Mouse (Mus musculus) limb, embryonic 11.5 days (tissue): ENCODE results near the gene Spsb3. TPM values are rescaled to one million over a fixed set of nuclear protein-coding genes. Genes with fewer than 3 reads are reported as not detected.

Experiments
- ATAC-seq: fragments of 200-750 bp; cut with Nextera tagmentation; 2 replicates; pipeline ENCODE4 v1.8.0; 2017; ENCODE audit warnings: low read depth; ENCODE audit not compliant: insufficient number of reproducible peaks, low FRiP score, low TSS enrichment
- DNase-seq: peaks from one replicate; pipeline ENCODE4 v3.0.0-alpha.2; 2015; ENCODE audit warnings: low spot score
- H3K27ac ChIP-seq: fragments of 300-500 bp; sonication (generic); replicated peaks from 2 replicates; pipeline ENCODE4 v1.5.1; 2014; ENCODE audit warnings: low read depth, mild to moderate bottlenecking, low read length
- H3K27me3 ChIP-seq: fragments of 300-500 bp; sonication (generic); 2 replicates; pipeline ENCODE4 v1.6.1; 2014; ENCODE audit warnings: mild to moderate bottlenecking, low read length, mixed read lengths; ENCODE audit not compliant: control insufficient read depth, insufficient read depth
- H3K36me3 ChIP-seq: fragments of 300-500 bp; sonication (generic); 2 replicates; pipeline ENCODE4 v1.6.1; 2014; ENCODE audit warnings: mild to moderate bottlenecking, low read length, moderate library complexity, mixed read lengths; ENCODE audit not compliant: control insufficient read depth, insufficient read depth
- H3K4me1 ChIP-seq: fragments of 300-500 bp; sonication (generic); 2 replicates; pipeline ENCODE4 v1.6.1; 2014; ENCODE audit warnings: low read length, mixed read lengths; ENCODE audit not compliant: control insufficient read depth, insufficient read depth
- H3K4me2 ChIP-seq: fragments of 300-500 bp; sonication (generic); 2 replicates; pipeline ENCODE4 v1.6.1; 2014; ENCODE audit warnings: low read depth, mild to moderate bottlenecking, moderate library complexity; ENCODE audit not compliant: severe bottlenecking
- H3K4me3 ChIP-seq: fragments of 300-500 bp; sonication (generic); 2 replicates; pipeline ENCODE4 v1.5.1; 2014; ENCODE audit warnings: low read depth, low read length
- H3K9ac ChIP-seq: fragments of 300-500 bp; sonication (generic); 2 replicates; pipeline ENCODE4 v1.6.1; 2014; ENCODE audit warnings: mild to moderate bottlenecking, low read length
- H3K9me3 ChIP-seq: fragments of 300-500 bp; sonication (generic); 2 replicates; pipeline ENCODE4 v1.6.1; 2016; ENCODE audit warnings: low read length; ENCODE audit not compliant: control insufficient read depth
- WGBS: fragments of 180-500 bp; shearing (Covaris S2); extraction: QIAGEN DNeasy Blood & Tissue Kit; methylation state at CpG from one replicate; pipeline ENCODE4 v1.1.7; 2014; 5-methylcytosine and 5-hydroxymethylcytosine counted together
- polyA plus RNA-seq: library from polyadenylated mRNA; unstranded; fragments of >200 nt; fragmentation: Nextera tagmentation; extraction: Ambion mirVana; gene quantifications from 2 replicates; pipeline ENCODE4 v1.2.1, GENCODE M21; 2014

Spsb3 gene
- polyA plus RNA-seq, 1 experiment from 2014 or later = 42.1 TPM

DNA sequence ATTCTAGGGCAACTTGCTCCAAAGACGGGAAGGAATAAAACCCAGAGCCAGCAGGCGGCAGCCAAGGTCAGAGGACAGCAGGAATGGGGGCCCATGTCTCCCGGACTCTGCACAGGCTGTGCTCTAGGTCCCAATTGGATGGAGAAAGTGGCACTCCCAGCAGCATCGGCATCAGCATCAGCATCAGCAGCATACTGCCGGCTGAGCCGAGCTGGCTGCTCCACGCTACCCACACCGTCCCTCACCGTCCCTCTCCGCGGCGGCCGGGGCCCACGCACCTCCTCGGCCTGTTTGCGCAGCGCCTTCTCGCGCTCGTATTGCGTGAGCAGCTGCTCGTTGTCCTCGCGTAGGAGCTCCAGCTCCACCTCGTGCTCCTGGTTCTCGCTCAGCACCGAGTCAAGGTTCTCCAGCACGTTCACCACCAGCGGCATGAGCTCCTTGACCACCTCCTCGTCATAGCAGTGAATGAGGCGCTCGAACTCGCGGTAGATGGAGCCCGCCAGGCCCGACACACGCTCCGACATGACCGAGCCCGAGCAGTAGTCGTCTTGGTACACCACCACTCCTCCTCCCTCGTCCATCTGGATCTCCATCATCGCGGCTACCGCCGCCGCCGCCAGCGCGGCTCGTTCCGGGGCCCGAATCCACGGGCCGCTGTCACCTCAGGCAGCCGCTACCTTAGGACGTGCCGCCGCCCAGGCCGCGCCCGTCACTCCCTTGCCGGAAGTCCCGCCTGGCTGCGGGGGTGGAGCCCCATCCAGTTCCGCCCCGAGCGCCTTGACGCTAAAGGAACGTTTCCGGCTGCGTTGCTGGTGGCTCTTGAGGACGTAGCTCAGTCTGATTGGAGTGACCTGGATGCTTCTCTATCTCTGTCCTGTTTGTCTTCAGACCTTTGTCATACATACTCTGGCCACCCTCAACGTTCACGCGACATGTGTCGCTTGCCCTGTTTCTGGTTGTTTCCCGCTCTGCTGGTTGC, 50.1 kb downstream of the Spsb3 start, which contains the start of gene Mapk8ip3:
Mapk8ip3 (minus strand) TSS at position 719 of the 979 bp plus-strand sequence.
- Histone ChIP-seq H3K27ac (no peak within 1 kb of the TSS; the same call in 1 of the 2 replicates), H3K4me3 (peak within 1 kb of the TSS; percentile 93), H3K4me2 (peak within 1 kb of the TSS; percentile 69), H3K9me3 (no peaks in the 10 kb centered on the region), H3K9ac (peak within 1 kb of the TSS; percentile 77), H3K4me1 (peaks cover 8% of the 10 kb centered on the region), H3K36me3 (no peaks in the 10 kb centered on the region), H3K27me3 (no peaks in the 10 kb centered on the region)
- peak; percentile 94 for ATAC-seq
- under 1% methylated on average over 78 of the region's 78 CpGs for WGBS
- peak; percentile 95 for DNase-seq

GRCm38 (mm10) chr17:24937266-24937665, 50.8 kb downstream of the Spsb3 start:
- ATAC-seq = no peak; the same call in 1 of the 2 replicates
- Histone ChIP-seq H3K36me3 (no peaks in the 10 kb centered on the region), H3K4me1 (peaks cover 8% of the 10 kb centered on the region), H3K27ac (no peak overlapping the region), H3K9ac (peak overlapping the region; percentile 77), H3K27me3 (no peaks in the 10 kb centered on the region), H3K4me3 (peak overlapping the region; percentile 93), H3K4me2 (peak overlapping the region; percentile 69), H3K9me3 (no peaks in the 10 kb centered on the region)
- DNase-seq = no peak
- WGBS = 54% methylated on average over 6 of the region's 6 CpGs

Other genes starting within 250 kb of the Spsb3 start
- 59.3 and 60.4 TPM in 2 replicates for gene Slc9a3r2, start 236.3 kb upstream of the Spsb3 start, polyA plus RNA-seq
- 0.31 and 0.54 TPM in 2 replicates for gene Npw, start 228.2 kb upstream of the Spsb3 start, polyA plus RNA-seq
- 36.3 and 42.0 TPM in 2 replicates for gene Zfp598, start 217.0 kb upstream of the Spsb3 start, polyA plus RNA-seq
- 6.6 and 6.9 TPM in 2 replicates for gene Syngr3, start 196.7 kb upstream of the Spsb3 start, polyA plus RNA-seq
- 53.0 and 63.3 TPM in 2 replicates for gene Gfer, start 190.5 kb upstream of the Spsb3 start, polyA plus RNA-seq
- gene Noxo1, start 190.4 kb upstream of the Spsb3 start, polyA plus RNA-seq = 1.5 and 1.7 TPM in 2 replicates
- 120 and 121 TPM in 2 replicates for gene Tbl3, start 179.0 kb upstream of the Spsb3 start, polyA plus RNA-seq
- 0.16 TPM in 1 of 2 replicates, not detected in the other for gene Rnf151, start 168.6 kb upstream of the Spsb3 start, polyA plus RNA-seq
- gene Rps2, start 168.5 kb upstream of the Spsb3 start, polyA plus RNA-seq = 1,548 and 1,633 TPM in 2 replicates
- gene Ndufb10, start 162.2 kb upstream of the Spsb3 start, polyA plus RNA-seq = 211 and 216 TPM in 2 replicates
- not detected in 2 replicates for gene Rpl3l, start 158.8 kb upstream of the Spsb3 start, polyA plus RNA-seq
- gene Msrb1, start 150.0 kb upstream of the Spsb3 start, polyA plus RNA-seq = 24.9 and 27.0 TPM in 2 replicates
- 3.1 and 3.4 TPM in 2 replicates for gene Hs3st6, start 133.7 kb upstream of the Spsb3 start, polyA plus RNA-seq
- gene Meiob, start 82.4 kb upstream of the Spsb3 start, polyA plus RNA-seq = not detected in 2 replicates
- gene Hagh, start 46.5 kb upstream of the Spsb3 start, polyA plus RNA-seq = 27.2 and 28.8 TPM in 2 replicates
- 16.6 and 18.5 TPM in 2 replicates for gene Fahd1, start 36.3 kb upstream of the Spsb3 start, polyA plus RNA-seq
- gene Igfals, start 20.6 kb upstream of the Spsb3 start, polyA plus RNA-seq = 0.24 and 0.47 TPM in 2 replicates
- gene Nubp2, start 294 bp upstream of the Spsb3 start, polyA plus RNA-seq = 65.1 and 66.0 TPM in 2 replicates
- gene Eme2, start 8.4 kb downstream of the Spsb3 start, polyA plus RNA-seq = 20.5 and 20.8 TPM in 2 replicates
- 82.3 and 84.8 TPM in 2 replicates for gene Mrps34, start 8.5 kb downstream of the Spsb3 start, polyA plus RNA-seq
- 51.5 and 53.0 TPM in 2 replicates for gene Nme3, start 9.9 kb downstream of the Spsb3 start, polyA plus RNA-seq
- 31.0 and 32.0 TPM in 2 replicates for gene Mapk8ip3, start 50.3 kb downstream of the Spsb3 start, polyA plus RNA-seq
- gene Jpt2, start 74.0 kb downstream of the Spsb3 start, polyA plus RNA-seq = 201 and 259 TPM in 2 replicates
- 13.0 and 14.6 TPM in 2 replicates for gene Cramp1l, start 129.1 kb downstream of the Spsb3 start, polyA plus RNA-seq
- 21.0 and 24.0 TPM in 2 replicates for gene Ift140, start 129.4 kb downstream of the Spsb3 start, polyA plus RNA-seq
- 9.7 and 10.8 TPM in 2 replicates for gene Tmem204, start 196.9 kb downstream of the Spsb3 start, polyA plus RNA-seq
- gene Telo2, start 229.3 kb downstream of the Spsb3 start, polyA plus RNA-seq = 28.8 and 35.8 TPM in 2 replicates
- 0.17 TPM in 1 of 2 replicates, not detected in the other for gene Ptx4, start 234.1 kb downstream of the Spsb3 start, polyA plus RNA-seq
- 20.6 and 21.0 TPM in 2 replicates for gene Clcn7, start 246.7 kb downstream of the Spsb3 start, polyA plus RNA-seq